Mouse (Mus musculus): ENCODE results near the gene Cklf. TPM values are rescaled to one million over a fixed set of nuclear protein-coding genes. Genes with fewer than 3 reads are reported as not detected.

Cklf gene
- total RNA-seq (2023), result 51.8 TPM

DNA sequence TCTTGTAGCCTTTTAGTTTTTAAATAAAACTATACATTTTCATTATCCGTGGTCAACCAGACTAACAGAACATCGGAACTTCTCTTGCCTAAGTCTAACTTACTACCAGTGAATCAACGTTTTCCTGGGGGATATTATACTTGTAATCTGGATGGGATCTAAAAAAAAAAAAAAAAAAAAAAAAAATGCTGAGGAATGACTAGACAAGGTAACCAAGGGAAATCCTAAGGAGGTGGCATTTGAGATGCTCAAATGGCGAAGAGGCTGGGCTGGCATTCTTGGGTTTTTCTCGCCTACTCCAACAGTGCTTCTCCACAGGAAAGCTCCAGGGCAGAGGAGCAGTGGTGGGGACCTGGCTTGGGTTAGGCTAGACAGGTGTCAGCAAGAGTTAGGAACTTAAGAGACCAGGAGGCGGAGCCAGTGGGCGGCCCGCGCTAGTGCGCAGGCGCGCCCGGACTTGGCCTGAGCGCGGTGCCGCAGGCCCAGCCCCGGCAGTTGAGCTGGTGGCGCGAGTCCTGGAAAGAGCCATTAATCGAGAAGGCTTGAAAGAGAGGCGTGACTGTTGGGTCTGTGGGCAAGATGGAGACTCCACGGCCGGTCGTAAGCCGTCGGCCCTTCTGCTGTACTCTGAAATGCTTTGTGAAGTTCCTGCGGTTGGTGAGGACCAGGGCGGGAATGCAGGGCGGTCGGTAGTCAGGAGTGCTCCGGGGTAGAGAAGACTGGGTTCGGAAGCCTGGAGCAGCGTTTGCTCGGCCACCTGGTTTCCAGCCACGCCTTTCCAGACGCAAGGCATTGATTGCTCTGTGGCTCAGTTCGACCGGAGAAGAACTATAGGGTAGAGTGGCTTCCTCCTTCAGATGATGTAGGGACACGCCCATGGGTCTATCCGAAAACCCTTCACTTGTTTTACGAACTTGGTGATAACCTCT is at the start of gene Cklf:
TSS of gene Cklf (plus strand) at position 423 of the 929 bp plus-strand sequence.

DNA sequence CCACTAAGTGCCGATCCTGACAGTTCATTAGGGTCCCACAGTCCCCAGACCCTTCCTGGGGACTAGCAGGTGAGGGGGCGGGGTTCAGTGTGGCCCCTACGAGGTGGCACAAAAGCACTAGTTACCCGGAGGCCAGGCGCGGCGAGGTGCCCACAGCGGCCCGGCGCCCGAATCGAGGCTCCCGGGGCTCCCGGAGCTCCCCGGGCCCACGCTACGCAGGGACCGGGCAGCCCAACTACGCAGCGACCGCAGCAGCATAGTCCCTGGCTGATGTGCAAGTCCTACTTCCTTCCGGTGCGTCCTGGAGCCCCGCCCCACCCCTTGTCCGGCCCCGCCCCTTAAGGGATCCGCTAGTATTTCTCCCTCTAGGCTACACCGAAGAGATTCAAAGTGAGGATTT is 2.4 kb upstream of the Cklf start, which contains the start of gene Tk2:
TSS of gene Tk2 (minus strand) at position 283 of the 400 bp plus-strand sequence.

DNA sequence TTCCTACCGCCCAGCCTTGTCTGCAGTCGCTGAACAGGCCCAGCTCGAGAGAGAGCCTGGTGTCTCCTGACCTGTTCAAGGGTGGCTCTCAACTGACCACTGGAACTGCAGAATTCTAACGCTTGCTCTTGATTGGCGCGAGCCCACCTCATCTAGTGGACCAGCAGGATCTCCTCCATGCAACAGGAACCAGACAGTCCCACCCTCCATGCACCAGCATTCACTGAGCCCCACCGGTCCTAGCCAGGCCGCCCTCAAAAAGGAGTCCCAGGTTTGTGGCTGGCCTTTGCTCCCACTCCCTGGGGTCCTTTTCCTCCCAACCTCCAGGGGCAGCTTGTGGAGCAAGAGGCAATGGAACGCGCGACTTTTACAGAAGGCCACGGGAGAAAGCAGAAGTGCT is 42.4 kb downstream of the Cklf start, which contains the start of gene Cmtm2a:
TSS of gene Cmtm2a (minus strand) at position 101 of the 400 bp plus-strand sequence.

DNA sequence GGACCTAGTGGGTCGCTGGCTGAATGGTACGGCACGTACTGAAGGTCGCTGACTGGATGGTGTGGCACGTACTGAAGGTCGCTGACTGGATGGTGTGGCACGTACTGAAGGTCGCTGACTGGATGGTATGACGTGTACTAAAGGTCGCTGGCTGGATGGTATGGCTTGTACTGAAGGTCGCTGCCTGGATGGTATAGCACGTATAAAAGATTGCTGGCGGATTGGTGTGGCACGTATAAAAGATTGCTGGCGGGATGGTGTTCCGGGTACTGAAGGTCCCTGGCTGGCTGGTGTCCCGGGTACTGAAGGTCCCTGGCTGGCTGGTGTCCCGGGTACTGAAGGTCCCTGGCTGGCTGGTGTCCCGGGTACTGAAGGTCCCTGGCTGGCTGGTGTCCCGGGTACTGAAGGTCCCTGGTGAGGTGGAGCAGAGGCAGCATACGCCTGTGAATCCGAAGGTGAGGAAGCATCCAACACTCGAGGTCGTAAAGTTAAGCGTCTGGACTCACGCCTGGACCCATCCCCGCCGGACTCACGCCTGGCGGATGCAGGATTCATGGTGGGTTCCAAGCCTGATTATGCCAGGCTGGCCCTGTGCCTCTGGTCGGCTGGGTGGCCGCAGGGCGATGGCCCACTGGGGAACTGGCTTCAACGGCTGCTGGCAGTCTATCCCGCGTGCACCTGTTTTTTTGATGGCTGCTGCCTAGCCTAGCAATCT is 58.9 kb downstream of the Cklf start, which contains the start of the genes Gm45711 and Cmtm1:
TSS of gene Gm45711 (minus strand) at position 641 of the 715 bp plus-strand sequence.
TSS of gene Cmtm1 (minus strand) at position 705 of the 715 bp plus-strand sequence.

Other genes with a start within 250 kb of the Cklf start
- 0.89 TPM for gene Cdh5, start 149.2 kb upstream of the Cklf start, total RNA-seq (2023)
- not detected for gene Bean1, start 80.4 kb upstream of the Cklf start, total RNA-seq (2023)
- 63.8 TPM for gene Tk2, start 2.3 kb upstream of the Cklf start, total RNA-seq (2023)
- gene Cmtm2a, start 42.3 kb downstream of the Cklf start, total RNA-seq (2023), result not detected
- not detected for gene Gm45711, start 59.2 kb downstream of the Cklf start, total RNA-seq (2023)
- gene Cmtm1, start 59.3 kb downstream of the Cklf start, total RNA-seq (2023), result not detected
- gene Gm11020, start 70.7 kb downstream of the Cklf start, total RNA-seq (2023), result not detected
- gene Cmtm2b, start 71.4 kb downstream of the Cklf start, total RNA-seq (2023), result not detected
- gene Cmtm3, start 88.5 kb downstream of the Cklf start, total RNA-seq (2023), result 14.5 TPM
- 2.6 TPM for gene Cmtm4, start 144.9 kb downstream of the Cklf start, total RNA-seq (2023)
- 51.6 TPM for gene Dync1li2, start 192.2 kb downstream of the Cklf start, total RNA-seq (2023)